Mouse (Mus musculus) induced T-regulatory cell, adult 2 months (primary cell): ENCODE measurements around the gene Plcl2.

Source experiments
- DNase-seq: peaks from one replicate; pipeline ENCODE4 v3.0.0-alpha.2; 2012; ENCODE audit warnings: low read depth

Gene Plcl2

DNA sequence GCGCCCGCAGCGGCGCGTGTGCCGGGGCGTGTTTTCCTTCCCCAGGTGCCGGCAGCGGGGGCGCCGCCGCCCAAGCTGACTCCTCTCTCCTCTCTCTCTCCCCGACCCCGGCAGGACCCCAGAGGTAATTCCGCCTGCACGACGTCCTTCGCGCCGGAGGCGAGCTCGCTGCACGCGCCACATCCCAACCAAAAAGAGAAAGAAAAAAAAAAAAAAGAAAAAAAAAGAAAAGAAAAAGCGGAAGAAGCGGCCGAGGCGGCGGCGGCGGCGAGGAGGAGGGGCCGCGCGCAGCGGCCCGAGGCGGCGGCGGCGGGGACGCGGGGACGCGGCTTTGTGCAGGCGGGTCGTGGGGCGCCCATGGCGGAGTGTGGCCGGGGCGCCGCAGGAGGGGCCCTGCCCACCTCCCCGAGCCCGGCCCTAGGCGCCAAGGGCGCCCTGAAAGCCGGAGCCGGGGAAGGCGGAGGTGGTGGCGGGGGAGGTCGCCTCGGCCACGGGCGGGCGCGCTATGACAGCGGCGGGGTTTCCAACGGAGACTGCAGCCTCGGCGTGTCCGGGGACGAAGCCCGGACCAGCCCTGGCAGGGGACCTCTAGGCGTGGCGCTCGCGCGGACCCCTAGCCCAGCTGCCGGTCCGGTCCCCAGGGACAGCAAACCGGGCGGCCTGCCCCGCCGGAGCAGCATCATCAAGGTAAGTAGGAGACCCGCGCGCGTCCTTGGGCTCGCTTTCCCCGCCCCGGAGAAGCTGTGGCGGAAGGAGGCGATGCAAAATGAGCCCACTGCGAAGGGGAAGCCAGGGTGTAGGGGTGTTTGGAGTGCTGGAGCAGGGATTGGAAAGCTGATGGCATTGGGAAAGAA, at the start of gene Plcl2:
TSS of gene Plcl2 (plus strand) at position 153 of the 854 bp plus-strand sequence.
- peak; percentile 83 for DNase-seq

DNA sequence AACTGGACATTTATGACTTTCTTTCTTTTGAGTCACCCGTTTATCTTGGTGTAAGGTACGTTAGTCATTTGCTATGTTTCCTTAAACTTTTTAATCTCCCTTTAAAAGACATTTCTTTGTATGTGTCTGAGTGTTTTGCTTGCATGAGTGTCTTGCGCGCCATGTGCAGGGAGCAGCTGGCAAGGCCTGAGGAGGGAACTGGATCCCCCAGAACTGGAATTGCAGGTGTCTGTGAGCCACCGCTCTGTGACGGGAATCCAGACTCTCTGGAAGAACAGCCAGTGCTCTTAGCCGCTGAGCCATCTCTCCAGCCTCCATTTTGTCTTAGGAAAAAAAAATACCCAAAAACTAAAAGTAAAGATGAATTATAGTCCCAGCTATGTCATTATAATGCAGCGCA, 48.9 kb upstream of the Plcl2 start:
- DNase-seq: no peak

DNA sequence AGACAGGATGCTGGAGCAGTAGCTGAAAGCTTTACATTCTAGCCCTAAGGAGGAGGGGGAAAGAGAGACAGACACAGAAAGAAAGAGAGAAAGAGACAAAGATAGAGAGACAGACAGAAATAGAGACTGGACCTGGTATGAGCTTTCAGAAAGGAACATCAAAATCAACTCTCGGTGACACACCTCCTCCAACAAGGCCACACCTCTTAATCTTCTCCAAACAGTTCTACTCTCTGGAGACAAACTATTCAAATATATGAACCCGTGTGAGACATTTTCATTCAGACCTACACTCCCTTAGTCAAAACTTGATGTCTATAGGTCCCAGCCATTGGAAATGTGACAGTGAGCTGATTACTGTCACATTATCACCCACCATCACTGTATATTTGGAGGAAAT, 41.8 kb upstream of the Plcl2 start:
- DNase-seq: no peak

DNA sequence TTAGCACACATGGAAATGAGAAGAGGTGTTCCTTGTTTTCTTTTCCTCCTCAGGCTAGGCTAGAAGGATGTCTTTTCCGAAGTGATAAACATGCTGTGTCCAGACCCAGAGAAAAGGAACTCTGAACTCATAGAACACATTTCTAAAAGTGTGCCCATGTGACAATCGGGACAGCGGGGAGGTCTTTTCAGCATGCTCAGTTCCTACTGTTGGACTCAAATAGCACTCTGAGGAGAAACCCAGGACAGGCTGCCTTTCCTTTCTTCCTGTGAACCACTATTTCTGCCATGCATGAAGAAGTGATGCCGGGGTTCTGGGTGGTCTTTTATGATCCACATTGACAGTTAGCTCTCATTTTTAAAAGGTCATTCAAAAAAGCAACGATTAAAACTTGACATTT, 40.1 kb upstream of the Plcl2 start:
- DNase-seq: no peak

DNA sequence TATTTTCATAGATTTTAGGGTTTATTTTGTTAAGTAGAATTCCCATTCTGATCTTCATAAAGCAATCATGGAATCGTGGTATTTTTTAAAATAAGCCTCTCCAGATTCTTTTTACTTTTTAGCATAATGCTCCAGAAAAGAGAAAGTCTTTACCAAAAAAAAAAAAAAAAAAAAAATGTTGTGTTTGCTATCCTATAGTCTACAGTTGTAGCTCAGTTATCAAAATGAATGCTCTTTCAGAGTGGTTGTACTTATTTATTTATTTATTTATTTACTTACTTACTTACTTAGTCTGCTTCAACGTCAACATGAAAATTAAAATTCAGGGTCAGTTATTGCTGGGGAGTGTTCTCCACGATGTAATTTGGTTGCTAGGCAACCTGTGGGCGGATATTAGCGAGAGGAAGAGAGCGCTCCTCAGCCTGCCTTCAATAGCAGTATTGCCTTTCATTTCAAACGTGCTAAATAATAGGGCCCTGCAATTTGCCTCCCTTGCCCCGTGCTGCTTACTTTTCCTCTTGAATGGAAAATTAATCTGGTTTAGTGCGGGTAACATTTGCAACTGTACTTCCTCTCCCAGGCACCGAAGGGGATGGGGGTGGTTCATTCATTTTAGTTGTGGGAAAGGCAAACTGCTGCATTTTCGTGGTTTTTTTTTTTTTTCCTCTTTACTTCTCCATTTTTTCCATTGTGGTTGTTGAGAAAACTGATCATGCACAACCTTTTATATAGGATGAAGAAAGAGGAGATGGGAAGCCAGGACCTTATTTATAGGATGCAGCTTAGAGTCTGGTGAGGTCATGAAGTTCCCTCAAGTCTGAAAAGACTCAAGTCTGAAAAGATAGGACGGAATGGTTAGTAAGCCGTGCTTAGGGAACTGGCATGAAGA, 39.4 kb upstream of the Plcl2 start:
- peak; percentile 96 for DNase-seq

DNA sequence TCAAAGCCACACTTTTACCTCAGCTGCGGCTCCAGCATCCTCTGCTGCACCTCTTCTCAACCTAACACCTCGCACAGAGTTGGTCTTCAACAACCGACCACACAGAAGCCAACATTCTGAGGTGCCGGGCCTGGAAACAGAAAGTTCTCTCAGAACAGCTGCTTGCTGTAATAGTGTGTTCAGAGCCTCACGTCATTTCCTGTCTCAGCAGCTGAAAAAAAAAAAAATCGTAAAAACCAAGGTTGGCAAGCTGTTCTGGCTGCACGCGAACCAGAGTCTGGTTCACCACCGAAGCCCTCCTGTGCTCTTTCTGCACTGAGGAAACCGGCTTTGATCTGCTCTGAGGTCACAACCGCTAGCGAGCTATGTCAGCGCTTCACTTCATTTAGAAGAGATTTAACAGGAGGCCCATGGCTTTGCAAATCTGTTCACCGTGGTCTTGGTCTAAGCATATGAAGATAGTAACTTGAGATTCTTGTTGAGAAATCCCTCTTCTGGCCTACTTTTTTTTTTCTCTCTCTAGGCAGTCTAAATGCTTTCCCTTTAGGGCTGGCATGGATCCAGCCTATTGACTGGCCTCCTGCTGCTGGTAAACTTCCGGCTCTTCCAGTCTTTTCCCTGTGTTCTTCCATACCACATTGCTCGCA, 38.6 kb upstream of the Plcl2 start:
- peak; percentile 96 for DNase-seq

DNA sequence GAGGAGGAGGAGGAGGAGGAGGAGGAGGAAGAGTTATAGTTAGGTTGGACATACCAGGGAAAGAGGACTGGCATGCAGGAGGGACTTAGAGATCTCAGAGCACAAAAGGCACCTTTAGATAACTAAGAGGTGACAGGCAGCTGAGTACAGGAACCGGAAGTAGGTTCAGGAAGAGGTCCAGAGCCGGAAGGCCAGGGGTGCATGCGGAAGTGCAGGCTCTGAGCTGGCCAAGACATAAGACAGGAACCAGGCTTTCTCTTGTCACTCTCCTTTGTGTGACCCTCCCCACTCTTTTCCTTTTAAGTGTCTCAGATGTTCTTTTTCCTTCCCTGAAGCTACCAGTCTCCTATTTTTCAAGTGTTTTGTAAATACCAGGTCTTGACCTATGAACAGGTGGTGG, 38.0 kb upstream of the Plcl2 start:
- DNase-seq: peak; percentile 80

DNA sequence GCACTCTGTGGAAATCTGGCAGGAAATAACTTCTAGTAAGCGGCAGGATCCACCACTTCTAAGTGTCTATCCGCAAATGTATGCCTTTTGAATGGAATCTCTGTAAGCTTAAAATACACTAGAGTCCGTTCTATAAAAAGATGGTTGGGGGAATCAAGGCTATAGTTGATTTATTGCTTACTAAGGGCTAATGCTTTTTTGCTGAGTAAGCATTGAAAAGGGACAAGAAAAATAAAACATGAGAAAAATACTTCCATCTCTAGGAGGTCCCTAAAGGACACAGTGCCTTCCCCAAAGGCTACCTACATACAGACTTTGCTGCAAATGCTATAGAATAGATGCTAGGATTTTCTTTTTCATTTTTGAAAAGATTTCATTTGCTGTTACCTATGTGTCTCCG, 31.9 kb upstream of the Plcl2 start:
- DNase-seq: no peak

DNA sequence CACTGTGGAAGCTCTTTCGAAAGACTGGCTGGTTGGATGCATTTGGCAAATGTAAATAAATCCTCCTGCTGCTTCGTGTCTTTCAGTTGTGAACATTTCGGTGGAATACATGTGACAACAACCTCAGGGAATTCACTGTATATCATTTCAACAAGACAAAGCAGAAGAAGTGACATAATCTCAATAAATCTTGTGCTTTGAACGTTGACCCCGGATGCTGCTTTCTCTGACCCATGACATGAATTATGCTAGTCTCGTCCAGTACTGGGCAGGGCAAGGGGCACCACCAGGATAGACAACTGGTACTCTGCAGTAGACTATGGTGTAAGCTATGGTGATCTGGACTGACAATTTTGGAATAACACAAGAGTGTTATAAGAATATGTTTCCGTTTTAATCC, 28.3 kb upstream of the Plcl2 start:
- DNase-seq: no peak

DNA sequence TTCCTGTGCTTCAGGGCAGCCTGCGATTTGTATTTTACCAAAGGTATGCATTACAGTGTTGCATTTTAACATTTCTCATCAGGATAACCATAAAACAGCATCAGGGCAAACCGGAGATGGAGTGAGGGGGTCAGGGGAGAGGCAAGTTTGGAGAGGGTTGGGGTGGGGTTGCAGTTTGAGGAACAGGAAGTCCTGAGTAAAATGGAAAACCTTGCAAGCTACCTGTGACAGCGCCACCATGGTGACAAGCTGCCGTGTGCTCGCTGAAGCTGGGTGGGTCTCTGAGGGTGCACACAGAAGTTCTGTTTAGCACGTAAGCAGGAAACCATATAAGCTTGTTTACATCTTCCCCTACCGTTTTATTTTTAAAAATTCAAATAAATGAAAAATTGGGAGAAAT, 25.5 kb upstream of the Plcl2 start:
- DNase-seq: peak; percentile 78

DNA sequence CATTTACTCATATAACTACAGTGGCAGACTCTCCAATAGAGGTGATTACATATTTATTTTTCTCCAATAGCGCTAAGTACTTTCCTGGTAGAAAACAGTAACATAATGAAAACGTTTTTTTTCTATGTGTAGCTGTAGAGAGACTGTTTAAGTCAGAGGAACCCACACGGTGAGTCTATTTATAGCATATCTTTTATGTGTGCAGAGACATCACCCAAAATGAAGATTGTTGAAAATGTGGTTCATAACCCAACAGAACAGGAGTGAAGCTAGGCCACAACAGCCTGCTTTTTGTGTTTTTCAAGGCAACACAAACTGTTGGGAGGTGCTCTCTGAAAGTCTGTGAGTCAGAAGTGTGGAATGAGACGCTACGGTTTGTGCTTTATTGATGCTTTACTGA, 24.2 kb upstream of the Plcl2 start:
- DNase-seq: peak; percentile 51

DNA sequence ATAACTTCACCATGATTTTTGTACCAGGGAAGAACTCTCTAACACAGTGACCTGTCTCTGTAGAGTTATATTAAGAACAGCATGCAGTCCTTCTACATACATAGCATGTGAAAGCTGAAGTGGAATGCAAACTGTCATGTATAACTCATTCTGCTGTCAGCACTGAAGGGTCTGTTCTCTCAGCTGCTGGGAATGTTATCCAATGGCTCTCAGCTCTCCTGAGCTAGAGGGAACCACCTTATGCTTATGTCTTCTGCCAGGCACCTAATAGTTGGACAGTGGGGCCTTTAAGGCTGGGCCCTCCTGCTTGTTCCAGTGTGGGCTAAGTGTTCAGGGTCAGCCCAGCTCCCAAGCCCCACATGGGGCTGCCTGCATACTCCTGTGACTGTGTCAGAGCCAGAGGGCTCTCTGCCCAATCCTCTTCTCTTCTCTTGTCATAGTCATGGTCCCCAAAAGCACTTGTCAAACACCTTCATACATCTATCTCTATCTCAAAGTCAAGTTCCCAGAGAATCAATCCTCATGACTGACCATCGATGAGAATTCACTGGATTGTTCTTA, 22.1 kb upstream of the Plcl2 start:
- DNase-seq: no peak

DNA sequence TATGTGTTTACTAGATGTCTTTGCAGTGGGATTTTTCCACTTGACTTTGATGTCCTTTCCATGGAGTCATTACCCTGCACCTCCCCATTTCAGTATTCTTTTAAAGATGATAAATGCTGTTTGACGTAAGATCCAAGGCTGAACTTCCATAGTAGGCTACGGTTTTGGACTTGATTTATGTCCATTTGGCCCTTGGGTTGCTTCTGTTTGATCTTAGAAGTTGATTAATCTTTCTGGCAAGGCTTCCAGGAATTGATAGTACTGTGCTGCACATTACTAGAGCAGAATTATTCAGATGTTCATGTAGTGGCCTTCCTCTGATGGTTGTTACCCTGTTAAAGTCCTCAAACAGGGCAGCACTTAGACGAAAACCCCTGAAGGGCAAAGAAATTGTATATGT, 21.5 kb upstream of the Plcl2 start:
- DNase-seq: no peak

DNA sequence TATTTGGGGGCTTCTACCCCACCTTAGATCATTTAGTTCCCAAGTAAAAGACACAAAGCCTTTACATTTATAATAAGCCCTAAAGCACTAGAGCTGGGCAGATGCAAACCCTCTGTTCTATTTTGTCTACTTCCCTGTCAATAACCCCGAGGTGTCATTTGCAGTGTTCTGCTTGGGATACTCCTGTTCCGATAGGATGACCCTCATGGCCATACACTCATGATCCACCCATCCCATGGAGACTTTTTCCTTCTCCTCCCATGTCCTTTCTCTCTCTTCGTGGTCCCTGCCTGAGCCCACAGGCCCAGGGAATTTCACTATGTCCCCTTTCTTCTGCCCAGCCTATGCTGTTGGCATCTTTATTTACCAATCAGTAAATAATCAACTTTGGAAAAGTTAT, 20.8 kb upstream of the Plcl2 start:
- no peak for DNase-seq

DNA sequence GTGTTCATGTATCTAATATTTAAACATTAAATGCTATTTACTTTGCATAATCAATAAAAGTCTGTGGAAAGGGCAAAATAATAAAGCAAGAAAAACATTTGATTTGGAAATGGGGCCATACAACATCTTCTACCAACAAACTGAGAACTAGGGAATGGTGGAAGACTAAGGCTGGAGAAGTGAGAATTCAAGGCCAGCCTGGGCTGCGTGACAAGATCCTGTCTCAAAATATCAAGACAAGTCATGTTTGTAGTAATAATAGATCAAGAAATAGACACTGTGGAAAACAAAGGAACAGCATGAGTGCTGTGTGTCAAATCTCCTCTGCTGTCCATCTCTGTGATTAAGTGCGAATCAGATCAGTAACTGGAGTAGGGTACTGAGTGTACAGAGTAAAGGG, 20.3 kb upstream of the Plcl2 start:
- DNase-seq: no peak

DNA sequence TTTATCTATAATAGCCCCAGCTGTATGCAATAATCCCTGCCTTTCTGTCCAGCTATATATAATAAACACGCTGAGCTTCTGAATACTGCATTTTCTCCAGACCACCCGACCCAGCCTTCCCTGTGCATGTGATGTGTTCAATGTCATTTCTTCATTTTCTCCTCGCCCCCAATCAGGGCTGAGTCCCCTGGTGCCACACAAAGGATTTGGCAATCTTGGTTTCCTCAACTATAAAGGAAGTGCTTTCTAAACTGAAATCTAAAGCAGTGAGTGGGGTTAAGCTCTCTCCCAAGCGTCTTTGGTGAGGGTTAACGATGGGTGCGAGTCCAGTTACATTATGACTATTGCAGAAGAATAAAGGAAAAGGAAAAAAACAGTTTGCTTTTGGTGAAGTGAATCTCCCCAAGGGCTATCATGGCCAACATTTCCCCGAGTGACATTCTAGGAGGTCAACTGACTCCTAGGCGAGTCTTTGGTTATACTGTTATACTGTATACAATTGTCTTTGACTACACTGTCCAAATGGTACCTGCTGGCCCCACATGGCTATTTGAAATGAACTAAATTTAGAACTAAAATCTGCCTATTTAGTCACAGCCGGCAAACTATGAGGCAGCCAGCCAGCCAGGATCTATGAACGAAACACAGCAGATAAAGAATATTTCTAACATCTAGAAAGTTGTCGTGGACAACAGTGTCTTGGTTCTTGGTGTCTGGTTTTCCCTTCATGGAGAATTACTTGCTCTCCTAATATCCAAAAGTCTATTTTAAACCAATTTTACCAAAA, 18.4 kb upstream of the Plcl2 start:
- no peak for DNase-seq

DNA sequence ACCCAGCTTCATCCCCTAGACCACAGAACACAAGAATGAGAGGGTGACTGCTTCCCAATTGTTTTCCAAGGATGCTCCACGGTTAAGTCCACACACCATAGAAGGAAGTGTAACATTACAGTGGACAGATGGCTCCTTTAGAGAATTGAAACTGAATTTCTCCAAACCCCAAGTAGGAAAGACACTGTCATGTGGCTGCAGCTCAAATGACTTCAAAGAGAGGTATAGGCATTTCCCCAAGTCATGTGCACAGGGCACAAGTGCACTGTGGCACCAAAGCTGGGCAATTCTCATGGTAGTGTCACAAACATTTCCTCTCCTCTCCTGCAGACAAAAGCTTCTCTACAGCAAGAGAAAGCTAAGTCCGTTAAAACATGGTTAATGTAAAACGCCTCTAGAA, 17.7 kb upstream of the Plcl2 start:
- no peak for DNase-seq

DNA sequence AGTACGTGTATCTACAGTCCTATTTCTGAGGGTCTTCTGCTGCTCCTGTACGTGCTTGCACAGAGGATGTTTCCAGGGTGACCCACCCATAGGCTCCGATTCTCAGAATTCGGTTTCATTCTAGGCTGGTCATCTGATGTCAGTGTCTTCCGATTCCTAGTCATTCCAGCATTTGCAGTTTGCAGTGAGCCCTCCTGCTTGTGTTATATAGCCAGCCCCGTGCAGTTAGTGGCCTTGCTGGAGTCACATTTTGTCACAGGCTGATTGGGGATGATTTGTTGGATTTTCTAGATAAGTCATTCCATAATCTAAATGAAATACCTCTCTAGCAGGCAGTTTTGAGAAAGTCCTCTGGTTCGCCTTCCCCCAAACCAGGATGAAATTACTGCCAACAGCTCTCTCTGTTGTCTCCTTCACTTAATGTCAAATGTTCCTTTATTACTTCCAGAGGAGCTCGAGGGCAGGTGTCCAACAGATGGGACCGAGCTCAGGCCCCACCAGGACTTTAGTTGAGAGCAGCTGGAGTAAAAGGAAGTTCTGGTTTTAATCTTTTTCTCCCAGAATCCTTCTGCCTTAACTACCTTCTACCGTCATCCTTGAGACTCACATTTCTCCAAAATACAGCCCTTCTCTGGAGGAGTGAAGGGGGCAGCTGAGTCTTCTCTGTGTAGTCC, 13.8 kb upstream of the Plcl2 start:
- DNase-seq: no peak

DNA sequence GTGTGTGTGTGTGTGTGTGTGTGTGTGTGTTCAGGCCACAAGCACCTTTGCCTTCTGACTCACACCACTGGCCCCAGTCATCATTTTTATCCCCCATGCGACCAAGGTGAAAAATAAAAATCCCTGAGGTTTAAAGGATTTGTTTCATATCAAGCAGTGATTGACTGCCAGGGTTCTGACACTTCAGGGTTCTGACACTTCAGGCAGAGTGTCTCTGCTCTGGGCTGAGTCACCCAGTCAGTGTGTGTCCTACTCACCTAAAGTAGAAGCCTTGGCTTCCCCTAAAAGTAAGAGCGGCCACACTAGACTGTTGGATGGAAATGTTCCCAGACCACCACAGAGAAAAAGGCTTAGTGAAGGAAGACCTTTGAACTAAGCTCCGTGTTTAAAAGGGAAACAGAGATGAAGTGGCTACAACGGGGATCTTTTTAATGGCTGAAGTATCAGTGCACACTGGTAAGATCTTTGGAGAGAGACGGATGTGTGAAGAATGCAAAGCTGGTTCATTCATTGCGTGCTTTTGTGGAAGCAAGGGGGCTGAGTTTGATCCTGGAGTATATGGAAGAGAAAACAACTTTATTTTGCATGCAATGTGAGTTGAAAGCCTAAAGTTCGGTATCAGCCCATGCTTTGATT, 11.0 kb upstream of the Plcl2 start:
- DNase-seq: no peak

DNA sequence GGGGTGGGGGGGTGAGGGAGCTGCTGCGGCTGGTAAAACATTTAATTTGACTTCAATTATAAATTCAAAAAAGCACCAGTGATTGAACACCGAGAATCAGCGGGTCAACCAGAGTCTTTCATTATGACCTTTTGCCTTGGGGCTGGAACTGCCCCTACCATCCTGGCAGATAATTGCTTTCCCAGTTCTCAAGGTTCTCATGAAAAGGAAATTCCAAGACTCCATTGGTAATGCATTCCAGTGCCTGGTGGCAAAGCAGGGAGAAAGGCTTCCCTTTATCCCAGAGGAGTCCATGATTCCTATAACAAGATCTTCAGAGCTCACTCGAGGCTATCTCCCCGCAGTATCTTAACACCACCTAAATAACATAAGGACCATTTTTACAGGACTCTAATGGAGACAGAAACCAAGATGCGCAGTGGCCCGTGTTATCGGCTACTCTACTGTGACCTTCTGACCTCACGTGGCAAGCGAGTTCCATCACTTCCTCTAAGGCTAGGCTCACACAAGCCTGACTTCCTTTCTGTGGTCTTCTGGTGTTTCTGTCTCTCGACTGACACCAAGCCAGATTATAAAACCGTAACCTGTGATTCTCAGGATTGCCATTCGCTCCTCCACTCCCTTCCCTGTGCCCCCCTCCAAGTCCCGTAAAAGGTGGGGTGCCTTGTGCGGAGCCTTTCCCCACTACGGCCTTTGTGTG, 10.0 kb upstream of the Plcl2 start:
- peak; percentile 57 for DNase-seq
